In genomic region chrX:133898014-133898542, GRCm38 (mm10) we compare ENCODE assay signal across 8 mouse cellular contexts. TPM values are rescaled to one million over a fixed set of nuclear protein-coding genes. Genes with fewer than 3 reads are reported as not detected.
DNase-seq lines count a peak whose midpoint lies in the region; ATAC-seq lines count a peak whose summit lies in the region.

Gene Tspan6, minus strand, starts transcription at chrX:133898429.

- ATAC-seq in inflammation-experienced regulatory T-cells, adult 6 months, result peak; percentile 97
- ATAC-seq in megakaryocyte progenitor cell, adult 5-6 weeks (replicated peaks; ENCODE audit: poor library complexity), result peak; percentile 99

- peak; percentile 72 for DNase-seq in adipocyte (ENCODE audit: low spot score)
- DNase-seq in embryo, embryonic 10 days (ENCODE audit: low spot score), result peak; percentile 89
- DNase-seq in gastrocnemius, postnatal 25 days, result peak; percentile 76
- peak; percentile 31 to 75 for DNase-seq in left cerebral cortex, adult 9 months (ENCODE audit: low spot score in 2 of 2)
- peak; percentile 69 for DNase-seq in right cerebral cortex, postnatal 25 days
- peak; percentile 63 to 71 for DNase-seq in urinary bladder, postnatal 36 days (ENCODE audit: low spot score in 2 of 2)

RNA-seq across cellular contexts. Expression of gene Tspan6, which starts in this region (rescaled TPM):
- 1 to 10 TPM; 3.2 to 6.4 TPM for total RNA-seq in gastrocnemius, postnatal 25 days (2021)
- polyA plus RNA-seq in inflammation-experienced regulatory T-cells, adult 6 months (2017; shearing (Covaris generic)), result 1 to 10 TPM; 3.0 to 6.7 (median 4.7) TPM
- total RNA-seq in megakaryocyte progenitor cell, adult 5-6 weeks (2015), result 2.0 and 3.8 TPM in 2 replicates
- 3.0 and 3.9 TPM in 2 replicates for total RNA-seq in megakaryocyte progenitor cell, adult 5-6 weeks (2017)

Comparison
In these comparisons a context has a peak if more than half of its experiments do, and no peak if none do; other contexts are left out.
1. Peak in every context shown above with its lines: DNase-seq and ATAC-seq.